Mouse (Mus musculus) olfactory bulb, adult 2 months (tissue): ENCODE measurements around the gene Krt14.

ENCODE experiments used
- CTCF ChIP-seq: fragments of 200-500 bp; IDR thresholded peaks from 2 replicates; pipeline ENCODE4 v1.5.1; 2012; ENCODE audit warnings: low read depth, mild to moderate bottlenecking, low read length, moderate library complexity; ENCODE audit not compliant: insufficient read depth
- POLR2A ChIP-seq: fragments of 200-500 bp; IDR thresholded peaks from 2 replicates; pipeline ENCODE4 v1.6.1; 2012; ENCODE audit warnings: mild to moderate bottlenecking, low read depth, low read length, moderate library complexity; ENCODE audit not compliant: insufficient read depth

- no peak for TF ChIP-seq POLR2A
- no peak for TF ChIP-seq CTCF
Observed at GRCm38 (mm10) chr11:100254360-100255090, 47.2 kb upstream of the Krt14 start.
